Mouse (Mus musculus): ENCODE measurements around the gene Tex48. TPM values are rescaled to one million over a fixed set of nuclear protein-coding genes. Genes with fewer than 3 reads are reported as not detected.

The Tex48 gene
- polyA plus RNA-seq, 1 experiment from 2014 or later = not detected

Other genes starting within 250 kb of the Tex48 start
- gene Akna, start 219.1 kb downstream of the Tex48 start, polyA plus RNA-seq (2014; fragmentation: Nextera tagmentation; extraction: Ambion mirVana) = 9.5 and 10.9 TPM in 2 replicates
- 13.8 and 14.0 TPM in 2 replicates for gene Whrn, start 126.4 kb downstream of the Tex48 start, polyA plus RNA-seq (2014; fragmentation: Nextera tagmentation; extraction: Ambion mirVana)
- gene Atp6v1g1, start 77.7 kb downstream of the Tex48 start, polyA plus RNA-seq (2014; fragmentation: Nextera tagmentation; extraction: Ambion mirVana) = 277 and 294 TPM in 2 replicates
- 10.4 and 10.8 TPM in 2 replicates for gene Tmem268, start 63.6 kb downstream of the Tex48 start, polyA plus RNA-seq (2014; fragmentation: Nextera tagmentation; extraction: Ambion mirVana)
- gene Gm11213, start 17.2 kb downstream of the Tex48 start, polyA plus RNA-seq (2014; fragmentation: Nextera tagmentation; extraction: Ambion mirVana) = not detected in 2 replicates
- not detected in 2 replicates for gene Gm11214, start 41.0 kb upstream of the Tex48 start, polyA plus RNA-seq (2014; fragmentation: Nextera tagmentation; extraction: Ambion mirVana)
- gene Tnfsf15, start 122.7 kb upstream of the Tex48 start, polyA plus RNA-seq (2014; fragmentation: Nextera tagmentation; extraction: Ambion mirVana) = not detected in 2 replicates
- not detected in 2 replicates for gene Tnfsf8, start 238.9 kb upstream of the Tex48 start, polyA plus RNA-seq (2014; fragmentation: Nextera tagmentation; extraction: Ambion mirVana)

All from limb, embryonic 11.5 days (tissue).